ENCODE assay signal across 8 mouse cellular contexts in the genomic region with DNA sequence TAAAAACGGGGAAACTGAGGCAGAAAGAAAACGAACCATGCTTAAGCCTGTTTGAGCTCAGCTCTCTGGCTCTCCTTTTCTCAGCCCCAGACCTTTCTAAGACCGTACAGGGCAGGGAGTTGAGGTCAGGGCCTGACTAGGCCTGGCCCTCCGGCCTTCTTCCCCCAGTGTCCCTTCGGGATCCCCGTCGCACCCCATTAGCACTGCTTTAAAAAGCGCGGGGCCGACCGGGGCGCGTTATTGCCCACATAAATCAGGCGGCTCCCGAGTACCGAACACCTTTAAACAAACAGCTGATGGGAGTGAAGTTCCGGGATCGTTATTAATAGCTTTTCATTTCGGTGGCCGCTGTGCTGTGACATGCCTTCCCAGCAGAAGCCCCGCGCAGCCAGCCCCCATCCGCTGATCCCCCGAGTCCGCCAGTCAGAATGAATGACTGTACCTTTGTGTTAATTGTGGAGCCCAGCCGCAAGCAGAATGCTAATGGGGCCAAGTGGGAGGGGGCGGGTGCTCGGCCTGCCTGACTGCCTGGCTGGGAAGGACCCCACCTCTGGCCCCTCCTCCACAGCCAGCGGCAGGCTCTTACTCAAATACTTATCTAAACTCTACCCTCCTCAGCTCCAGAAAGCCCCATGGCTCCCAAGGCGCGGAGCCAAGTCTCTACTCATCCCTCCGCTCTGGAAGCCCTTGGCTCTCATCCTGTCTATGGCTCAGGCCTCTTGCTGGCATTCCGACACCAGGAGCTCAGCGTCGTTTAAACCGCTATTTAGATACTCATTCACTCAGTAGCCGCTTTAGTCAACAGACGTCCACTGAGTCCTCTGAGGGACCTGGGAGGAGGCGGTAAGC. TPM values are rescaled to one million over a fixed set of nuclear protein-coding genes. Genes with fewer than 3 reads are reported as not detected.
DNase-seq lines count a peak whose midpoint lies in the region; ATAC-seq lines count a peak whose summit lies in the region.

No protein-coding gene starts in this region.

- WGBS in heart, embryonic 13.5 days, result 4% methylated on average over 39 of the region's 39 CpGs
- WGBS in liver, embryonic 13.5 days (ENCODE audit: insufficient replicate concordance), result 5% methylated on average over 39 of the region's 39 CpGs

- intact Hi-C loops in left cerebral cortex, postnatal 4 days (cut with DNase I), result no loop called here

- peak overlapping the region; percentile 39 for H3K4me3 ChIP-seq in heart, embryonic 13.5 days
- no peak overlapping the region for H3K4me3 ChIP-seq in liver, embryonic 13.5 days (replicated peaks)

- no peaks in the 10 kb centered on the region for H3K36me3 ChIP-seq in heart, embryonic 13.5 days
- H3K36me3 ChIP-seq in liver, embryonic 13.5 days, result no peaks in the 10 kb centered on the region

- peaks cover 24% of the 10 kb centered on the region for H3K4me1 ChIP-seq in heart, embryonic 13.5 days
- no peaks in the 10 kb centered on the region for H3K4me1 ChIP-seq in liver, embryonic 13.5 days (replicated peaks)

- DNase-seq in left cerebral cortex, postnatal 4 days, result peak; percentile 82
- no peak for DNase-seq in left cerebral cortex, adult 18-20 months (ENCODE audit: low spot score in 2 of 2)
- DNase-seq in cerebellum, adult 8-10 months, result peak; percentile 74
- DNase-seq in liver, embryonic 13.5 days, result no peak
- no peak for DNase-seq in layer of hippocampus, adult 8-10 months (ENCODE audit: low spot score in 2 of 2)
- DNase-seq in adipocyte (ENCODE audit: low spot score), result no peak
- no peak for DNase-seq in thymus, adult 18-20 months

- H3K9ac ChIP-seq in heart, embryonic 13.5 days, result peak overlapping the region; percentile 37; the same call in 1 of the 2 replicates
- no peak overlapping the region for H3K9ac ChIP-seq in liver, embryonic 13.5 days

- H3K27ac ChIP-seq in heart, embryonic 13.5 days (replicated peaks), result no peak overlapping the region
- no peak overlapping the region for H3K27ac ChIP-seq in liver, embryonic 13.5 days

- H3K4me2 ChIP-seq in heart, embryonic 13.5 days, result peak overlapping the region; percentile 69
- H3K4me2 ChIP-seq in liver, embryonic 13.5 days, result 0 out of 2 replicates have a peak overlapping the region, but pooled peaks have one; percentile 4

- peaks cover 100% of the 10 kb centered on the region for H3K27me3 ChIP-seq in heart, embryonic 13.5 days (replicated peaks)
- peaks cover 74% of the 10 kb centered on the region for H3K27me3 ChIP-seq in liver, embryonic 13.5 days

- no peaks in the 10 kb centered on the region for H3K9me3 ChIP-seq in heart, embryonic 13.5 days
- H3K9me3 ChIP-seq in liver, embryonic 13.5 days (replicated peaks), result no peaks in the 10 kb centered on the region

- ATAC-seq in heart, embryonic 13.5 days (ENCODE audit: extremely low read depth, insufficient number of reproducible peaks, low FRiP score, low TSS enrichment), result no peak
- no peak for ATAC-seq in liver, embryonic 13.5 days (ENCODE audit: low read depth)

RNA-seq across cellular contexts. Expression of a gene that starts 19.3 kb away (rescaled TPM):
- 10 to 100 TPM in 1 of 2 experiments, 1 to 10 TPM in 1; 8.3 to 12.3 TPM for total RNA-seq in left cerebral cortex, postnatal 4 days (2021)
- 10 to 100 TPM; 55.1 to 61.1 TPM for total RNA-seq in left cerebral cortex, adult 18-20 months (2021)
- polyA plus RNA-seq in heart, embryonic 13.5 days (2015; fragmentation: Nextera tagmentation; extraction: Ambion mirVana), result 0.08 TPM in 1 of 2 replicates, not detected in the other
- not detected in 2 replicates for polyA plus RNA-seq in liver, embryonic 13.5 days (2015; fragmentation: Nextera tagmentation; extraction: Ambion mirVana)
- 10 to 100 TPM; 17.8 to 19.7 (median 18.2) TPM for total RNA-seq in layer of hippocampus, adult 8-10 months (2022)

Comparison
In these comparisons a context has a peak if more than half of its experiments do, and no peak if none do; other contexts are left out.
1. DNase-seq: peak in left cerebral cortex, postnatal 4 days (single experiment) and cerebellum, adult 8-10 months (single experiment); none in left cerebral cortex, adult 18-20 months (0 of 2), liver, embryonic 13.5 days (single experiment), layer of hippocampus, adult 8-10 months (0 of 2), adipocyte (single experiment) and thymus, adult 18-20 months (0 of 2).